ENCODE assay signal across 25 mouse cellular contexts in the genomic region with DNA sequence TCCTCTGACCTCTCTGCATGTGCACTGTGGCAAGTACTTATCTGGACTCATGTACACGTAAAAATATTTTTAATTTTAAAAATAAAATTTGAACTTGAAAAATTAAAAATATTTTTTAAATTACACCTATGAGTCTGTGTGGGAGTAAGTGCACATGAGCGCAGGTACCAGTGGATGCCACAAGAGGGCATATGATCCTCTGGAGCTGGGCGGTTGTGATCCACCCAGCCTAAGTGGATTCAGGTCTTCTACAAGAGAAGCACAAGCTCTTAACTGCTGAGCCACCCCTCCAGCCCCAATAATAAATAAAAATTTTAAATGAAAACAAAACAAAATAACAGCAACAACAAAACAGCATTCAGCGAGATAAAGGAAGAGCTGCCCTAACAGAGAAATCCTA. TPM values are rescaled to one million over a fixed set of nuclear protein-coding genes. Genes with fewer than 3 reads are reported as not detected.
"Had no signal": no experiment of that assay in that cellular context is flagged by ENCODE, and none has a peak within 500 bp of the region (broad histone marks: within the 10 kb centered on the region; RNA-seq: fewer than 3 reads in every experiment).

No protein-coding gene starts in this region.

- H3K4me1 ChIP-seq: limb, embryonic 15.5 days; liver, embryonic 13.5 days; midbrain, embryonic 15.5 days; neural tube, embryonic 12.5 days had no signal

- H3K4me3 ChIP-seq: limb, embryonic 15.5 days; liver, embryonic 13.5 days; midbrain, embryonic 15.5 days; neural tube, embryonic 12.5 days had no signal

- H3K9ac ChIP-seq: limb, embryonic 15.5 days; liver, embryonic 13.5 days; midbrain, embryonic 15.5 days; neural tube, embryonic 12.5 days had no signal

- H3K36me3 ChIP-seq: limb, embryonic 15.5 days; liver, embryonic 13.5 days; midbrain, embryonic 15.5 days; neural tube, embryonic 12.5 days had no signal

- ATAC-seq: lung, postnatal 0 days; midbrain, embryonic 15.5 days had no signal

- H3K9me3 ChIP-seq: limb, embryonic 15.5 days; liver, embryonic 13.5 days; midbrain, embryonic 15.5 days; neural tube, embryonic 12.5 days had no signal

- DNase-seq: kidney, adult 9 months; kidney, postnatal 36 days; liver, embryonic 13.5 days; lung, adult 18-20 months; lung, postnatal 4 days; right cerebral cortex, postnatal 4 days; spleen, adult 18-20 months; thymus, adult 2 months; thymus, postnatal 25 days had no signal

- H3K27ac ChIP-seq: kidney, postnatal 0 days; limb, embryonic 15.5 days; liver, embryonic 13.5 days; midbrain, embryonic 15.5 days; neural tube, embryonic 12.5 days had no signal

- H3K27me3 ChIP-seq: limb, embryonic 15.5 days; liver, embryonic 13.5 days; midbrain, embryonic 15.5 days; neural tube, embryonic 12.5 days had no signal

- H3K4me2 ChIP-seq: limb, embryonic 15.5 days; liver, embryonic 13.5 days; midbrain, embryonic 11.5 days; midbrain, embryonic 15.5 days; neural tube, embryonic 12.5 days had no signal

RNA-seq across cellular contexts. Expression of gene Oxct2a, which starts 9.7 kb away (rescaled TPM):
- total RNA-seq: layer of hippocampus, adult 18-20 months; layer of hippocampus, postnatal 10 days; left cerebral cortex, postnatal 25 days; megakaryocyte, adult 5-6 weeks; monocyte, adult 5-6 weeks; neutrophil, adult 5-6 weeks had no signal
- polyA plus RNA-seq: kidney, postnatal 0 days; limb, embryonic 11.5 days; lung, postnatal 0 days; midbrain, embryonic 11.5 days; neural tube, embryonic 12.5 days; stomach, embryonic 14.5 days; urinary bladder, adult 2 months had no signal

RNA-seq across cellular contexts. Expression of gene Bmp8a, which starts 9.9 kb away (rescaled TPM):
- total RNA-seq: layer of hippocampus, adult 18-20 months; layer of hippocampus, postnatal 10 days; left cerebral cortex, adult 8-10 months; megakaryocyte, adult 5-6 weeks; monocyte, adult 5-6 weeks; neutrophil, adult 5-6 weeks had no signal
- polyA plus RNA-seq: midbrain, embryonic 15.5 days; stomach, embryonic 14.5 days had no signal
